Mouse (Mus musculus): ENCODE data around the gene Rnasel.

Rnasel gene

GRCm38 (mm10) chr1:153769998-153770775 lies 21.0 kb downstream of the Rnasel start:
- no peak for DNase-seq

GRCm38 (mm10) chr1:153770776-153771167 lies 21.5 kb downstream of the Rnasel start:
- DNase-seq = no peak

- DNase-seq = no peak
Observed at GRCm38 (mm10) chr1:153775174-153775573, 25.9 kb downstream of the Rnasel start.

- DNase-seq = no peak
Observed at GRCm38 (mm10) chr1:153776257-153776656, 27.0 kb downstream of the Rnasel start.

GRCm38 (mm10) chr1:153778205-153778604 lies 29.0 kb downstream of the Rnasel start:
- DNase-seq = no peak

GRCm38 (mm10) chr1:153783339-153783738 lies 34.1 kb downstream of the Rnasel start:
- no peak for DNase-seq

- no peak for DNase-seq
Observed at GRCm38 (mm10) chr1:153785608-153786007, 36.4 kb downstream of the Rnasel start.

GRCm38 (mm10) chr1:153790708-153791107 lies 41.5 kb downstream of the Rnasel start:
- no peak for DNase-seq

GRCm38 (mm10) chr1:153794241-153794640 lies 45.0 kb downstream of the Rnasel start:
- DNase-seq = no peak

GRCm38 (mm10) chr1:153802691-153803090 lies 53.5 kb downstream of the Rnasel start:
- no peak for DNase-seq

GRCm38 (mm10) chr1:153803530-153803929 lies 54.3 kb downstream of the Rnasel start:
- DNase-seq = no peak

- DNase-seq = peak; percentile 11 to 60
Observed at GRCm38 (mm10) chr1:153807390-153807993, 58.3 kb downstream of the Rnasel start.
